Mouse (Mus musculus): ENCODE data around the gene Nr4a3.

Gene Nr4a3

GRCm38 (mm10) chr4:48050020-48050419 is 5.1 kb downstream of the Nr4a3 start:
- DNase-seq (ENCODE audit: extremely low read depth, low read depth, low spot score) = no peak

GRCm38 (mm10) chr4:48050442-48050841 is 5.5 kb downstream of the Nr4a3 start:
- DNase-seq (ENCODE audit: extremely low read depth, low read depth, low spot score) = no peak

- no peak for DNase-seq (ENCODE audit: extremely low read depth, low read depth, low spot score)
These were observed 6.2 kb downstream of the Nr4a3 start for GRCm38 (mm10) chr4:48051086-48051673.

DNA sequence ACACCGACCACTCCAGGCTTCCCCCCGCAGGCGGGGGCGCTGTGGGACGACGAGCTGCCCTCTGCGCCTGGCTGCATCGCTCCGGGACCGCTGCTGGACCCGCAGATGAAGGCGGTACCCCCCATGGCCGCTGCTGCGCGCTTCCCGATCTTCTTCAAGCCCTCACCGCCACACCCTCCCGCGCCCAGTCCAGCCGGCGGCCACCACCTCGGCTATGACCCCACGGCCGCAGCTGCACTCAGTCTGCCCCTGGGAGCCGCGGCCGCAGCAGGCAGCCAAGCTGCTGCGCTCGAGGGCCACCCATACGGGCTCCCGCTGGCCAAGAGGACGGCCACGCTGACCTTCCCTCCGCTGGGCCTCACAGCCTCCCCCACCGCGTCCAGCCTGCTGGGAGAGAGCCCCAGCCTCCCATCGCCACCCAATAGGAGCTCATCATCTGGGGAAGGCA is 6.7 kb downstream of the Nr4a3 start:
- DNase-seq (ENCODE audit: extremely low read depth, low read depth, low spot score) = no peak

DNA sequence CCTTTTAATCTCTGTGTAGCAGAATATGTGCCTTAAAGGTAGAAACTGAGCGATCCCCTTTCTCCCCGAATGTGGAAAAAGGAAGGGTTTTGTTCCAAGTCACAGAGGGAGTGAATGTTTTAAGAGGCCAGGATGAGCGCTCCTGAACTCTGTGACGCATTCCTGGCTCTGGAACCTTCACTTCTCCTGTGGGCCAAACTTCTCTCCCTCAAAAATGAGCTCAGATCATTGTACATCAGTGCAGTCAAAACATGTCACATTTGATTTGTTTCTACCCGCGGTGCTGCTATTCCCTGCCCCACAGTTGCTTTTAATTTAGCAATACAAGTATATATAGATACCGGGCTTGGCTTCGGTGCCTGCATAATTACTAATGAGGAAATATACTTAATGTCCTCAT is 16.8 kb downstream of the Nr4a3 start:
- DNase-seq (ENCODE audit: extremely low read depth, low read depth, low spot score) = no peak

GRCm38 (mm10) chr4:48064311-48064710 is 19.4 kb downstream of the Nr4a3 start:
- DNase-seq (ENCODE audit: extremely low read depth, low read depth, low spot score) = no peak

GRCm38 (mm10) chr4:48066676-48067075 is 21.7 kb downstream of the Nr4a3 start:
- DNase-seq (ENCODE audit: extremely low read depth, low read depth, low spot score) = no peak

GRCm38 (mm10) chr4:48069111-48069510 is 24.2 kb downstream of the Nr4a3 start:
- no peak for DNase-seq (ENCODE audit: extremely low read depth, low read depth, low spot score)

- no peak for DNase-seq (ENCODE audit: extremely low read depth, low read depth, low spot score)
These were observed 27.1 kb downstream of the Nr4a3 start for GRCm38 (mm10) chr4:48072006-48072405.

DNA sequence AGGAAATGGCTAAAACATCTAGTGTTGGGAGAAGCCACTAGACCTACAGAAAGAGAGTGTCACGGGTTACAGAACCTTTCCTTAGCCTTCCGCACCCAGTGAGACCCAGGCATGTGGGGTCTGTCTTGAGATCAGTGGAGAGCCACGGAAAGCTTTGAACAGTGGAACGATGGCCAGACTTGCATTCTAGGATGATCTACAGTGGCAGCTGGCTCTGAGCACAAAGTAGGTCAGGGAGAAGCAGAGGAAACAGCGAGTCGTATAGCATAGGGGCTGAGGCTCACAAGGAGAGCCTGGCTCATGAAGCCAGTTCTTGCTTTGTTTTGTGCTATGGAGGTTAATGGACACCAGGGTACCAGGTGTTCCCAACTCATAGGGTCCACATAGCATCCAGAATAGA is 28.4 kb downstream of the Nr4a3 start:
- no peak for DNase-seq (ENCODE audit: extremely low read depth, low read depth, low spot score)

- no peak for DNase-seq (ENCODE audit: extremely low read depth, low read depth, low spot score)
These were observed 29.7 kb downstream of the Nr4a3 start for GRCm38 (mm10) chr4:48074451-48075240.

DNA sequence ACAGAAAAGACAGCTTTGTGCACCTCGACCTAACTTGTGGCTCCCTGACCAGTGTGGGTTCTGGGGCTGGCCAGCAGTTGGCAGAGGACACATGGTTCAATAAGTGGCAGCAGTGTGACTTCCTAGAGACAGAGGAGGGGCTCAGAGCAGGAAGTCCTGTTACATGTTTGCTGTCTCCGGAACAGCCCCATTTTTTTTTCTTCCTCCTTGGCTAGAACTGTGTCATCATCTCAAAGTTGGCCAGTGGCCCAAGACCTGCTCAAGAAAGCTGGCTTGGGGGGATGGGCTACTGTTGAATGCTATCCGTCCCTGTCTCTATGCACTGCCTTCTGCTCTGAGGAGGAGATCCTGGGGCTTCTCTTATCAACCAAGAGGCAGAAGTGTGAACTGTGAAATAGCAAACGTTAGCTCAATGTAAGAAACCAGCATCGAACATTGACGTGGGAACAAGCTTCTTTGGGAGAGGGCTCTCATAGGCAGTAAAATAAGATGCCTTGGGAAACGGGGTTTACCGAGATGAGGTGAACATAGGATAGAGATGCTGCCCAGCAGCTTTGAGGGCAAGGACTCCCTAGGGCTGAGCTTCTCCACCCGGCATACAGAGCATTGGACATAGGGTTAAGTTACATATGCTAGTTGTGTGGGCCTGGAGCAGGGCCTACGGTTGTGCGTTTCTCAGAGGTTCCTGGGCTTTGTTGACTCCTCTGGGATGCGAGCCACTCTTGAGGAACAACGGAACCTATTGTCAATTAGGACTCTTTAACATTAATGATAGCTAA is 31.9 kb downstream of the Nr4a3 start:
- DNase-seq (ENCODE audit: extremely low read depth, low read depth, low spot score) = no peak

DNA sequence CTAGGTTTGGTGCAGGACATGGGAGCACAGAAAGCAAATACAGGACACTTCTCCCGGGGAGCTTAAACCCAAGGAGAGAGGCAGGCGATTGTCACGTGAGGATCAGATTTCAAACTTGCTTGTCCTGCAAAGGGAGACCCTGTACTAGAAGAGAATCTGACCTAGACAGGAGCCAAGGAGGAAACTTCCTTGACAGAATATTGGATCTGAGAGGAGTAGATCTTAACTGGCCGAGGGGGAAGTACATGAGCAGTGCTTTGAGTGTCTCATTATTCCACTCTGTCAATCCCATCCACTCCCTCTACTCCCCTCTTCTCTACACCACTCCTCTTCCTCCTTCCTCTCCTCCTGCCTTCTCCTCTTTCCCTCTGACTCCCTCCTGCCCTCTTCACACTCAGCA is 33.3 kb downstream of the Nr4a3 start:
- no peak for DNase-seq (ENCODE audit: extremely low read depth, low read depth, low spot score)

GRCm38 (mm10) chr4:48079285-48080039 is 34.5 kb downstream of the Nr4a3 start:
- no peak for DNase-seq (ENCODE audit: extremely low read depth, low read depth, low spot score)

- DNase-seq (ENCODE audit: extremely low read depth, low read depth, low spot score) = no peak
These were observed 38.5 kb downstream of the Nr4a3 start for GRCm38 (mm10) chr4:48083452-48083851.

DNA sequence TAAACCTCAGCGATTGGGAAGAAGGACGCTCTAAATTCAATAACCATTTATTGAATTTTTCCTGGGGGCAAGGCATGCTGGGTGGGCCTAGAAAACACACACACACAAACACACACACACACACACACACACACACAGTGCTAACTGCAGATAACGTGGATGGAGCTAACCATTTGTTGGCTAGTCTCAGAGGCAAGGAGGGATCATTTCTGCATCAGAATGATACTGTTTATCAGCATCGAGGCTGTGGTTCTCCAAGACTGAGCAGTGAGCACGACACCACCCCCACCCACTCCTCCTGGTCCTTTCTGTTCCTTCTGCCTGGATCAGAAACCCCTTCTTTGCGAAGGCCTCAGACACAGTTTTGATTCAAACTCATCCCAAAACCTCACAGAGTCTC is 41.7 kb downstream of the Nr4a3 start:
- DNase-seq (ENCODE audit: extremely low read depth, low read depth, low spot score) = no peak

DNA sequence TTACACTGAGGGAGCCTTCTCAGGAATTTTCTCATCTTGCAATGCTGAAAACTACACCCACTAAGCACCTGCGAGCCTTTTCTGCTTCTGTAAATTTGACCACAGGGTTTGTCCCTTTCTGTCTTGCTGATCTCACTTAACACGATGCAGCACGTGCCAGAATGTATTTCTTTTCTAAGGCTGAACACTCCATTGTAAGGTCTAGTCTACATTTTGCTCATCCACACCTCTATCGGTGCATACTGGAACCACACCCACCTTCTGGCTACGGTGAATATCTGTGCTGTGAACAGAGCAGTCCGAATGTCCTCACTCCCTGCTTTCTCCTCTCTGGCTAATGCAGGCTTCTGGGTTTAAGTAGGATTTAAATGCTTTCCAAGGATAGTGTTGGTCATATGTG is 42.5 kb downstream of the Nr4a3 start:
- no peak for DNase-seq (ENCODE audit: extremely low read depth, low read depth, low spot score)

DNA sequence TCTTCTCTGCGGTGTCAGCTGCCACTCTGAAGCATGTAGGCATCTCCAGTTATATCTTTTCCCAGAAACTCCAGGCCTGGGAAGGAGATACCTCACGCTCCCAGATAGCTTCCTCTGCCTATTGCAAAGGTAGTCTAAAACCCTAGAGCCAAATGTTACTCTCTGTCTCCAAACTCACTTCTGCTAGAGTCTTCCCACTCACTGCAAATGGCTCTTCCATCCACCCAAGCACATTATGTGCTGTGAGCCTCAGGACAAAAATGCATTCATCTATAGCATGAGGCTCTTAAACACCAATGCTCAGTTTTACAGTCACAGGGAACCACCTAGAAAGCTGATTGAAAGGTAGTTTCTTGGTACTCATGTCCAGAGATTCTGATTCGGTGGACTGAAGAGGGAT is 48.3 kb downstream of the Nr4a3 start:
- no peak for DNase-seq (ENCODE audit: extremely low read depth, low read depth, low spot score)

DNA sequence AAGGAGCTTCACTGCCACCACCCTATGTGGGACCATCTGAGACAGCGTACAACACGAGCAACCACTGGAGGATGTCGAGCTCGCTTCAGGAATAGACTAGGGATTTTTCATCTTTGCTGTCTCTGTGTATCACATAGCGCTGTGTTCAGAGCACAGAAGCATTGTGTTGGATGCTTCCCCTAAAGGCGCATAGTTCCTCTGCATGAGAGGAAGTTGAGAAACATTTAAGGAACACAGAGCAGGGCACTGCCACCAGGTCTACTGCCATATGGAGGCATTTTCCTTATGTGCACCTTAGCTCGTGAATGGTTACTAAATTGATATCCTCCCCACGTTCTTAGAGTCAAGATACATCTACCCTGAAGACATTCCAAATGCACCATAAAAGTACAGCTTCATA is 55.3 kb downstream of the Nr4a3 start:
- no peak for DNase-seq (ENCODE audit: extremely low read depth, low read depth, low spot score)

DNA sequence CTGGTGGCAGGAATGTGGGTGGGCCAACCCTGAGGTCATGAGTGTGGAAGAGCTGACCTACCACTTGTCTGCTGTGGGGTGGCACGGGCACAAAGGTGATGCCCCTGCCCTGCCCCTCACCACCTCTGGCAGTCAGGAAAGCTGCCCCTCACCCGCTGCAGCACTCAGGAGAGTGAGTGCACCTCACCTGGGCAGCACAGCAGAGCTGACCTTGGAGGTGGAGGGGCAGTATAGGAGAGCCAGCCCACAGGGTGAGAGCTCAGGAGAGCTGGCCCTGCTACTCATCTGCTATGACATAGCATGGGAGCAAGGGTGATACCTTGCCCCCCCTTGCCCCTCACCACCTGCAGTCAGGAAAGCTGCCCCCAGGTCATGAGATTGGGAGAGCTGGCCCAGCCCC is 57.0 kb downstream of the Nr4a3 start:
- no peak for DNase-seq (ENCODE audit: extremely low read depth, low read depth, low spot score)

GRCm38 (mm10) chr4:48105387-48105786 is 60.4 kb downstream of the Nr4a3 start:
- DNase-seq (ENCODE audit: extremely low read depth, low read depth, low spot score) = no peak

Data from fat pad, adult 2 months (tissue).